Mouse (Mus musculus): ENCODE measurements around the gene Brpf3. TPM values are rescaled to one million over a fixed set of nuclear protein-coding genes. Genes with fewer than 3 reads are reported as not detected.
"Not testable (repeated sequence)": the region's sequence is repeated elsewhere in the genome, so short reads cannot be mapped to it uniquely, and the experiment has no call there.

Brpf3 gene
- polyA plus RNA-seq, 1 experiment from 2014 or later = 5.2 TPM

DNA sequence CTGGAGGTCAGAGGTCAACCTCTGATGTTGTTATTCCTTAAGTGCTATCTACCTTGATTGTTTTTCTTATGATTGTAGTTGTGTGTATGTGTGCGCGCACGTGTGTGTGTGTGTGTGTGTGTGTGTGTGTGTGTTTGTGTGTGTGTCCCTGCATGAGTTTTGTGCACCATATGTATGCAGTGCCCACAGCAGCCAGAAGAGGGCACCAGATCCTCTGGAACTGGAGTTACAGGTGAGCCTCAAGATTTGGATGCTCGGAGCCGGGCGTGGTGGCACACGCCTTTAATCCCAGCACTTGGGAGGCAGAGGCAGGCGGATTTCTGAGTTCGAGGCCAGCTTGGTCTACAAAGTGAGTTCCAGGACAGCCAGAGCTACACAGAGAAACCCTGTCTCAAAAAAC is 26.6 kb upstream of the Brpf3 start:
- peaks cover 14% of the 10 kb centered on the region for H3K4me1 ChIP-seq (replicated peaks)
- H3K4me2 ChIP-seq; H3K9ac ChIP-seq; ATAC-seq (replicated peaks; ENCODE audit: insufficient number of reproducible peaks, insufficient read depth, low FRiP score, low read depth); H3K9me3 ChIP-seq (replicated peaks); H3K36me3 ChIP-seq; H3K4me3 ChIP-seq; H3K27ac ChIP-seq: not testable (repeated sequence)
- WGBS = 97% methylated on average over 9 of the region's 9 CpGs
- H3K27me3 ChIP-seq = peaks cover 25% of the 10 kb centered on the region

- no peak overlapping the region for H3K27ac ChIP-seq
- H3K4me2 ChIP-seq = no peak overlapping the region
- H3K4me3 ChIP-seq = no peak overlapping the region
- ATAC-seq (replicated peaks; ENCODE audit: insufficient number of reproducible peaks, insufficient read depth, low FRiP score, low read depth) = no peak
- H3K9ac ChIP-seq = no peak overlapping the region
- H3K27me3 ChIP-seq = peaks cover 17% of the 10 kb centered on the region
- WGBS = 67% methylated on average over 4 of the region's 4 CpGs
- H3K9me3 ChIP-seq (replicated peaks) = no peaks in the 10 kb centered on the region
- H3K4me1 ChIP-seq (replicated peaks) = peaks cover 5% of the 10 kb centered on the region
- H3K36me3 ChIP-seq = no peaks in the 10 kb centered on the region
Observed at GRCm38 (mm10) chr17:28775161-28775560, 25.7 kb upstream of the Brpf3 start.

DNA sequence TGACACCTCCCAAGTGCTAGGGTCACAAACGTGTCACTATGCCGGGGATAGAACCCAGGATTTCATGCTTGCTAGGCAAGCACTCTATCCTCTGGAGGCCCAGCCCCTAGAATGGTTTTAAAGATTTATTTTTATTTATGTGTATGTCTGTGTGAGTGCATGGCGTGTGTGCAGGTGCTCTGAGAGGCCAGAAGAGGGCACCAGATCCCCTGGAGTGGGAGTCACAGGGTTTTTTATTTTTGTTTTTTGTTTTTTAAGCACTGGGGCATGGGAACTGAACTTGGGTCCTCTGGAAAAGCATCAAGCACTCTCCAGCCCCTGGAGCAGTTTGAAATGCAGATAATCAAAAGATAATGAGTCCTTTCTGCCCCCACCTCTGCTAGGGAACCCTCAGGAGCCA is 24.1 kb upstream of the Brpf3 start:
- Histone ChIP-seq H3K9me3 (replicated peaks) (no peaks in the 10 kb centered on the region), H3K4me2 (no peak overlapping the region), H3K36me3 (no peaks in the 10 kb centered on the region), H3K4me3 (no peak overlapping the region), H3K27me3 (0 out of 2 replicates have a peak, but pooled peaks cover 5% of the 10 kb centered on the region), H3K27ac (no peak overlapping the region), H3K4me1 (replicated peaks) (peaks cover 9% of the 10 kb centered on the region), H3K9ac (no peak overlapping the region)
- ATAC-seq (replicated peaks; ENCODE audit: insufficient number of reproducible peaks, insufficient read depth, low FRiP score, low read depth) = no peak
- 88% methylated on average over 3 of the region's 3 CpGs for WGBS

- Histone ChIP-seq H3K27me3 (0 out of 2 replicates have a peak, but pooled peaks cover 1% of the 10 kb centered on the region), H3K9ac (no peak overlapping the region), H3K36me3 (no peaks in the 10 kb centered on the region), H3K4me2 (no peak overlapping the region), H3K4me3 (no peak overlapping the region), H3K4me1 (replicated peaks) (peaks cover 9% of the 10 kb centered on the region), H3K9me3 (replicated peaks) (no peaks in the 10 kb centered on the region), H3K27ac (no peak overlapping the region)
- ATAC-seq (replicated peaks; ENCODE audit: insufficient number of reproducible peaks, insufficient read depth, low FRiP score, low read depth) = no peak
- 76% methylated on average over 16 of the region's 16 CpGs for WGBS
Observed at GRCm38 (mm10) chr17:28777231-28778005, 23.5 kb upstream of the Brpf3 start.

GRCm38 (mm10) chr17:28779735-28780134 is 21.2 kb upstream of the Brpf3 start:
- Histone ChIP-seq H3K9ac (no peak overlapping the region), H3K36me3 (no peaks in the 10 kb centered on the region), H3K4me3 (no peak overlapping the region), H3K4me2 (no peak overlapping the region), H3K27ac (no peak overlapping the region), H3K4me1 (replicated peaks) (peaks cover 9% of the 10 kb centered on the region), H3K27me3 (no peaks in the 10 kb centered on the region), H3K9me3 (replicated peaks) (no peaks in the 10 kb centered on the region)
- ATAC-seq (replicated peaks; ENCODE audit: insufficient number of reproducible peaks, insufficient read depth, low FRiP score, low read depth) = no peak
- WGBS = 92% methylated on average over 3 of the region's 3 CpGs

DNA sequence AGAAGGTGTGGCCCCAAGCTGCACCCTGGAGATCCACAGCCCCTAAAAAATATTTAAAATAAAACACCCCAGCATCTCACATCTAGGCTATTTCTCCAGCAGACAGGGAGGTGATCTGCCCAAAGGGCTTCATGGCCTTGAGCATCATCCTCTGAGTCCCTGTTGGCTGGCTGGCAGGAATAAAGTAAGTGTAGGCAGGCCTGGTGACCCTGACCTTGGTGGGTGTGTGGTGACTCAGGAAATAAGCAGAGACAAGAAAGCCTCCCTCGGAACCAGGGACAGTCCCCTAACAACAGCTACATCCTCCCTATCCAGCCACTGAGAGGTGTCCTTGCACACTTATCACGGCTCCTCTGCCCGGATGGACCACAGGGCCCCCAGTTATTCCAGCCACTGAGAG is 20.1 kb upstream of the Brpf3 start:
- ATAC-seq (replicated peaks; ENCODE audit: insufficient number of reproducible peaks, insufficient read depth, low FRiP score, low read depth) = 0 out of 2 replicates have a peak, but pooled peaks have one; percentile 25
- Histone ChIP-seq H3K27ac (no peak overlapping the region), H3K4me2 (no peak overlapping the region), H3K9ac (no peak overlapping the region), H3K27me3 (no peaks in the 10 kb centered on the region), H3K9me3 (replicated peaks) (no peaks in the 10 kb centered on the region), H3K4me3 (no peak overlapping the region), H3K4me1 (replicated peaks) (peaks cover 9% of the 10 kb centered on the region), H3K36me3 (no peaks in the 10 kb centered on the region)
- 39% methylated on average over 3 of the region's 3 CpGs for WGBS

DNA sequence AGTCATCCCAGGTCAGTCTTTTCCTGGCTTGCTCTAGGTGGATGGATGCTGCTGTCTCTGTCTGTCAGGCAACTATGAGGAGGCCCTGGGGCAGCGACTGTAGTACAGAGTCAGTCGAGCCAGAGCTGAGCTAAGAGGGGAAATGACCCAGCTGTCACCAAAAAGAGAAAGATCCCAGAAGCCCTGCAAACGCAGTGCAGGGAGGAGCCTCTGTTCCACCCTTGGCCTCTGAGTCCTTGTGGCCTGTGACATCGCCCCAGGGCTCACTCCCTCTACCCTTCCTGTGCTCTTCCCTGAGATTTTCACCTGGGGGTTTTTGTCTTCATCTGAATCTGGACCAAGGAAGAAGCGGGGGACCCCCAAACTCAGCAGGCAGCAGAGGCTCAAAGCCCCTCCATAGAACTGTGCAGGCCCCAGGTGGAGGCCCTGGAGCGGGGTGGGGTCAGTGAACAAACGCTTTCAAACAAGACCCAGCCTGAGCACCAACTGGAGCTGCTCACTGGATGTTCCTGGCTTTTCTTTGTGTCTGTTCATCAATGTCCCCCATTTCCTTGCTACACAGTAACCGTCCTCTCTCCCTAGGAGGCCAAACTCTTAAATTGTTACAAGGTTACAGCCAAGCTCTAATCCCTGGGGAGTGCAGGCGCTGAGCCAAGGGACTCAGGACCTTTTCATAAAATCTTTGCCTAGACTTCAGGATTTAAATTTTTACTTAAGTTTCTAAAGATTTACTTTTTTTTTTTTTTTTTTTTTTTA is 19.4 kb upstream of the Brpf3 start:
- H3K9ac ChIP-seq = no peak overlapping the region
- H3K4me3 ChIP-seq = no peak overlapping the region
- H3K36me3 ChIP-seq = no peaks in the 10 kb centered on the region
- 0 out of 2 replicates have a peak overlapping the region, but pooled peaks have one; percentile 12 for H3K27ac ChIP-seq
- H3K4me2 ChIP-seq = no peak overlapping the region
- no peaks in the 10 kb centered on the region for H3K27me3 ChIP-seq
- peaks cover 9% of the 10 kb centered on the region for H3K4me1 ChIP-seq (replicated peaks)
- WGBS = 47% methylated on average over 9 of the region's 9 CpGs
- no peaks in the 10 kb centered on the region for H3K9me3 ChIP-seq (replicated peaks)
- 0 out of 2 replicates have a peak, but pooled peaks have one; percentile 47 for ATAC-seq (replicated peaks; ENCODE audit: insufficient number of reproducible peaks, insufficient read depth, low FRiP score, low read depth)

GRCm38 (mm10) chr17:28785036-28785435 is 15.9 kb upstream of the Brpf3 start:
- no peaks in the 10 kb centered on the region for H3K27me3 ChIP-seq
- no peak for ATAC-seq (replicated peaks; ENCODE audit: insufficient number of reproducible peaks, insufficient read depth, low FRiP score, low read depth)
- no peak overlapping the region for H3K4me3 ChIP-seq
- H3K9me3 ChIP-seq (replicated peaks) = no peaks in the 10 kb centered on the region
- H3K4me2 ChIP-seq = no peak overlapping the region
- H3K36me3 ChIP-seq = no peaks in the 10 kb centered on the region
- peaks cover 9% of the 10 kb centered on the region for H3K4me1 ChIP-seq (replicated peaks)
- no peak overlapping the region for H3K9ac ChIP-seq
- 85% methylated on average over 3 of the region's 3 CpGs for WGBS
- no peak overlapping the region for H3K27ac ChIP-seq

DNA sequence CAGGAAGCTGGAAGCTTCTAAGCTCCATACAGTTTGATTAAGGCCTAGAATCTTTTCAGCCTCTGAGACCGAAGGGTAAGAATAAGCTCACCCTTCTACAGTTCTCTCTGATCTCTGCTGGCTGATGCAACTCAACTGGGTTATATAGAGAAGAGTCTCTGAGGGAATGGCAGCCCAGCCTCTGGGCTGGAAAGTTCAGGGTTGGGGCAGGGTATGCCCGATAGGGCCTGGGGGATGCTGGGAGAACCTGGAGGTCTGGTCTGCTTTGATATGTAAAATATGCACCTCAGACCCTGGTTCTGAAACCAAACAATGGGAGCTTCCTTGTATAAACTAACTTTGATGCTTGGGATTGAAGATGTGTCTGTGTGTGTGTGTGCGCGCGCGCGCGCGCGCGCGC is 13.4 kb upstream of the Brpf3 start:
- Histone ChIP-seq H3K27me3 (no peaks in the 10 kb centered on the region), H3K4me1 (replicated peaks) (no peaks in the 10 kb centered on the region), H3K27ac (no peak overlapping the region), H3K9ac (no peak overlapping the region), H3K9me3 (replicated peaks) (no peaks in the 10 kb centered on the region), H3K36me3 (no peaks in the 10 kb centered on the region), H3K4me2 (no peak overlapping the region), H3K4me3 (no peak overlapping the region)
- WGBS = 96% methylated on average over 12 of the region's 12 CpGs
- no peak for ATAC-seq (replicated peaks; ENCODE audit: insufficient number of reproducible peaks, insufficient read depth, low FRiP score, low read depth)

DNA sequence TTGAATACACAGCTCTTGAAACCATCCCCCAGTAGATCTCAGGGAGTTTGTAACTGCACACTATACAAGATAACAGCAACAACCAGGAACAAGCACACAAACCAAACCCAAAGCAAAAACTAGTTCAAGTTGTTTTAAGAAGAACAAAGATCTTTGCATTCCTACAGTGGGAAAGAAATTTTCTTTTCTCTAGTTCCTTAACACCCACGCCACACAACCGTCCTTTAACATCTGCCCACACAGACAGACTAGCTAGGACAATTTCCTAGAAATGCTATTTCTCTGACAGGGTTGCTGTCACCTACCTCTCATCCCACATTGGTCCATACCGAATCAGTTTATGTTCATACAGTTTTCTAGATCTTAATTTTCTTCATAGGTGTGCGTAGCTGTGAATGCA is 3.9 kb upstream of the Brpf3 start:
- no peak overlapping the region for H3K27ac ChIP-seq
- WGBS = 89% methylated on average over 4 of the region's 4 CpGs
- H3K27me3 ChIP-seq = no peaks in the 10 kb centered on the region
- ATAC-seq (replicated peaks; ENCODE audit: insufficient number of reproducible peaks, insufficient read depth, low FRiP score, low read depth) = no peak
- no peak overlapping the region for H3K4me2 ChIP-seq
- H3K36me3 ChIP-seq = no peaks in the 10 kb centered on the region
- H3K4me1 ChIP-seq (replicated peaks) = peaks cover 13% of the 10 kb centered on the region
- no peak overlapping the region for H3K9ac ChIP-seq
- no peak overlapping the region for H3K4me3 ChIP-seq
- no peaks in the 10 kb centered on the region for H3K9me3 ChIP-seq (replicated peaks)

- H3K36me3 ChIP-seq = no peaks in the 10 kb centered on the region
- no peak overlapping the region for H3K27ac ChIP-seq
- peak overlapping the region; percentile 100 for H3K9ac ChIP-seq
- WGBS = 20% methylated on average over 14 of the region's 14 CpGs
- no peaks in the 10 kb centered on the region for H3K27me3 ChIP-seq
- H3K4me1 ChIP-seq (replicated peaks) = peaks cover 36% of the 10 kb centered on the region
- H3K4me2 ChIP-seq = peak overlapping the region; percentile 97
- H3K9me3 ChIP-seq (replicated peaks) = no peaks in the 10 kb centered on the region
- ATAC-seq (replicated peaks; ENCODE audit: insufficient number of reproducible peaks, insufficient read depth, low FRiP score, low read depth) = no peak
- peak overlapping the region; percentile 93 for H3K4me3 ChIP-seq
Observed at GRCm38 (mm10) chr17:28799291-28800160, 1.4 kb upstream of the Brpf3 start.

All from heart, embryonic 15.5 days (tissue).